Mouse (Mus musculus) cerebellum, postnatal 4 days (tissue): Measurements from ENCODE around the gene Tapbp.
"Not testable (repeated sequence)": the region's sequence is repeated elsewhere in the genome, so short reads cannot be mapped to it uniquely, and the experiment has no call there.

ENCODE experiments used
- DNase-seq, 2 experiments: peaks; one replicate each; pipeline ENCODE4 v3.0.0; 2022; ENCODE audit warnings: low spot score in 2 of 2, mixed read lengths in 1 of 2

The Tapbp gene

DNA sequence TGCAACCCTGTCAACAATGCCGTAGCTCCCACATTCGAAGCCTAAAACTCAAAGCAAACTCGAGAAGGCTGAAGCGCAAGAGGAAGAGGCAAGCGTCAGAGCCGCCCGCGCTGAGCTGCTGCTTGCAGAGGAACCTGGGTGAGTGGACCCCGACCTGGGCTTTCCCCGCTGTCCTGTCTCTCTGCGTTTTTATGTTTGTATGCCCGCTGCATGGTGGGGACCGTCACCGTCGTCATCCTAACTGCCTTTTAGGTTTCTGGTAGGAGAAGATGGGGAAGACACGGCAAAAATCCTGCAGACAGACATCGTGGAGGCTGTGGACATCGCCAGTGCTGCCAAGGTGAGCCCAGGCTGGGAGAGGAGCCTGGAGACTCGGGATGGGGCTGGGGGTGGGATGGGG lies 25.7 kb downstream of the Tapbp start:
- no peak for DNase-seq

- no peak for DNase-seq
Observed at GRCm38 (mm10) chr17:33943454-33943853, 27.8 kb downstream of the Tapbp start.

DNA sequence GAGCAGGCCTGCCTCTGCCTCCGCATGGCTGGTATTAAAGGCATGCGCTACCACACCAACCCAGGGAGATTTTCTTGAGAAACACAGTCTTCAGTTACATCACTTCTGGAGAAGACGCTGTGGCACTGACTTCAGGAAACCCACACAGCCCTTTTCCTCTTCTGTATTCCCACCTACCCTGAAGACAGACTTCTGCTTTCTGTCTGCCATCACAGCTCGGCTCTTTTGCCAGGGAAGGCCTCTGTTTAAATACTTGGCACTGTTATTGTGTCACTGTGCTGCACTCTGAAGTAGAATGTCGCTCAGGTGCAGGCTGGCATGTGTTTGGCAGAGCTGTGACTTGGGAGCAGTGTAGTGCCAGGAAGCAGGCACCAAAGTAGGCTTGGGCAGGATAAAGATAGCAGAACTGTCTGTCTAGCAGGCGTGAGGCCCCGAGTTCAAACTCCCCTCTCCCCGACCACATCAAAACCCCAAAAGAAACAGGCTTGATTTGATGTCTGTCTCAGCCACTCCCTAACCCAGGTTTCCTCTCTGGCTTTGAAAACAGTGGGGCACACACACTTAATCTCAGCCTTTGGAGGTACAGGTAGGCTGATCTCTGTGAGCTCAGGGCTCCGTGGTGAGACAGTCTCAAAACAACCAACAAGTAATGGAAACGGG lies 31.9 kb downstream of the Tapbp start:
- no peak for DNase-seq

GRCm38 (mm10) chr17:33948090-33948904 lies 32.6 kb downstream of the Tapbp start:
- no peak for DNase-seq

DNA sequence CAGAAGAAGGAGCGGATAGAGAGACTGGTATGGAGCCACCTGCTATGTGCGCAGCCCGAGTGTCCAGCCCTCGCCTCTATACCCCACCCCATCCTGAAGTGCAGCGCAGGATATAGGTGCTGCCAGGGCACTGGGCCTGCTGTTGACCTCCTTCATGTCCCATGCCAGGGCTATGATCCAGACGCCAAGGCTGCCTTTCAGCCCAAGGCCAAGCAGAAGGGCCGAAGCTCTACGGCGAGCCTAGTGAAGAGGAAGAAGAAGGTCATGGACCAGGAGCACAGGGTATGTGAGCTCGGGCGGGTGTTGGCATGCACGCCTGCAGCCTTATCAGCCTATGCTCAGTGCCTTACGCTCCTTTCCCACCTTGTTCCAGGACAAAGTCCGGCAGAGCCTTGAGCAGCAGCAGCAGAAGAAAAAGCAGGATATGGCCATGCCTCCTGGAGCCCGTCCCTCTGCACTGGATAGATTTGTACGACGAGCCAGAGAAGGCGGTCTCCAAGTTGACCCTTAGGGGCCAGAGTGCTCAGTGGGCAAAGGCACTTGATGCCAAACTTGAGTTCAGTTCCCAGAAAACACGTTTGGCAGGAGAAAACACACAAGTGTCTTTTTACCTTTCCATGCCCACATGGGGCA lies 33.3 kb downstream of the Tapbp start:
- no peak for DNase-seq

DNA sequence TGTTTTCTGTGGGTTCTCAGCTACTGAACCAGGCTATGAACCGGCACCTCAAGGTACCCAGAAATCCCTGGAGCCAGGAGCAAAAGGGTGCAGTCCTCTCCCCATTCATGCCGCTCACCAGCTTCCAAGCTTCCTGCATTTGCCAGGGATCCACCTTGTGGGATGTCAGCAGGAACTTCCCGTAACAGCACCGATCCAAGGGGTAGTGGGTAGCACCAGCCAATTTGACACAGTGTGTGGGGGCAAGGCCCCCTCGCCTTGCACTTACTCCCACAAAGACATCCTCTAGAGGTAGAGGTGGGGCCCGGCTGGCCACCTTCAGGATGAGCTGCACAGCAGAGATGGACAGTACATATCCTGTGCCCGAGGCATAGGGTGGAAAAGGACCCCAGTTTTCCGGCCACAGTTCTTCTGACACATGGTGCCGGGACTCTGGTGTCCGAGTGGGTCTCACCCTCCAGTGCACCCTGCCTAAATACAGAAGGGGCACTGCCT lies 34.5 kb downstream of the Tapbp start:
- DNase-seq: no peak

- DNase-seq: peak in 1 of 2 experiments; percentile 73
Observed at GRCm38 (mm10) chr17:33951021-33951946, 35.6 kb downstream of the Tapbp start, which contains the start of gene B3galt4. Gene B3galt4 (minus strand): TSS chr17:33951488.

DNA sequence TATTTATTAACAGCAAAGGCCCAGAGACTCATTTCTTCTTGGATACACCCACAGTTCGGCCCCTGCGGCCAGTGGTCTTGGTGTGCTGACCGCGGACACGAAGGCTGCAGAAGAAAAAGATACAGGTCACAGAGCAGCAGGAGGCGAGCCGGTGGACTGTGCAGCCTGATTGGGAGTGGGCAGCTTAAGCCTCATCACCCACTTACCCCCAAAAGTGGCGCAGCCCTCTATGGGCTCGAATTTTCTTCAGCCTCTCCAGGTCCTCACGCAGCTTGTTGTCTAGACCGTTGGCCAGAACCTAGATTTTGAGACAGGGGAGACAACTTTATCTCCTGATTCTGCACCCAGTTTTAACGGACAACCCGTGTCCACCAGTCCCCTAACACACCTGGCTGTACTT lies 36.3 kb downstream of the Tapbp start:
- DNase-seq: not testable (repeated sequence)

GRCm38 (mm10) chr17:33952879-33953278 lies 37.2 kb downstream of the Tapbp start:
- no peak for DNase-seq

DNA sequence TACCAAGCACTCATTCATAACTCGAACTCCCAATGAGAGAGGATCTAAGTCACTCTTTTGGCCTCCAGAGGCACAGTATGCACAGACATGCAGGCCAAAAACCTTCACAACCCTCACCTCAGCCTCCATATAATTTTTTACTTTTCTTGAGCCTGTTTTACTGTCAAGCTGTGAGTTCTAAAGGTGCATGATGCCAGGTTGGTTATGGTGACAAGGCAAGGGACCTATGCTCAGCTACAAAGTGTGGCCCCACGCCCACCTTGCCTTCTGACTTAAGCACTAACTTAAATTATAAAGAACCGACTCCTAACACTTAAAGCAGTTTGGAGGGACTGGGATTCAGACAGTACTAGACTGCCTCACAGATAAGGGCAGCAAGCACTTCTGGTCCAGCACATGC lies 37.6 kb downstream of the Tapbp start:
- DNase-seq: no peak

- DNase-seq: no peak
Observed at GRCm38 (mm10) chr17:33953961-33954565, 38.4 kb downstream of the Tapbp start.

GRCm38 (mm10) chr17:33954646-33955554 lies 39.2 kb downstream of the Tapbp start:
- DNase-seq: no peak

- peak; percentile 87 to 96 for DNase-seq
Observed at GRCm38 (mm10) chr17:33955555-33956214, 40.0 kb downstream of the Tapbp start, which contains the start of the genes Vps52 and Rps18. Gene Vps52 (plus strand): TSS chr17:33955812. Gene Rps18 (minus strand): TSS chr17:33956001.

- DNase-seq: no peak
Observed at GRCm38 (mm10) chr17:33956336-33956735, 40.6 kb downstream of the Tapbp start.

- no peak for DNase-seq
Observed at GRCm38 (mm10) chr17:33957493-33957892, 41.8 kb downstream of the Tapbp start.

DNA sequence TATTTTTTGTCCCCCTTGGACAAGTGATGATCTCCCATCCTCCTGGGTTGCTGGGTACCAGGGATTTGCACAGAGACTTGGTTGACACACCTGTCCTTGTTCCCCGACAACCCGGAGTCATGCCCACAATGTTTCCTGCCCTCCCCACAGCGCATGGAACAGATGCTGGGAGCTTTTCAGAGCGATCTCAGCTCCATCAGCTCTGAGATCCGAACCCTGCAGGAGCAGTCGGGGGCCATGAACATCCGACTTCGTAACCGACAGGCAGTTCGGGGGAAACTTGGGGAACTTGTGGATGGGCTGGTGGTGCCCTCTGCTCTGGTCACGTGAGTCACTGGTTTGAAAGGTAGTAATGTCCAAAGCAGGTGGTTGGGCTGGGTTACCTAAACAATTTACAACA lies 42.8 kb downstream of the Tapbp start:
- DNase-seq: no peak

- DNase-seq: no peak
Observed at GRCm38 (mm10) chr17:33959135-33959534, 43.4 kb downstream of the Tapbp start.

- no peak for DNase-seq
Observed at GRCm38 (mm10) chr17:33959948-33960347, 44.2 kb downstream of the Tapbp start.

- DNase-seq: no peak
Observed at GRCm38 (mm10) chr17:33962876-33963275, 47.2 kb downstream of the Tapbp start.
